Comparison of ENCODE assay signal across 8 mouse cellular contexts in genomic region chr5:34336775-34337450, GRCm38 (mm10). TPM values are rescaled to one million over a fixed set of nuclear protein-coding genes. Genes with fewer than 3 reads are reported as not detected.
DNase-seq lines count a peak whose midpoint lies in the region; ATAC-seq and TF ChIP-seq lines count a peak whose summit lies in the region.

No protein-coding gene starts in this region.

- 0% methylated on average over 37 of the region's 42 CpGs for WGBS in hindbrain, embryonic 16.5 days
- WGBS in limb, embryonic 11.5 days, result under 1% methylated on average over 42 of the region's 42 CpGs
- WGBS in midbrain, embryonic 11.5 days, result under 1% methylated on average over 42 of the region's 42 CpGs

- peak; percentile 46 for ATAC-seq in Patski
- no peak for ATAC-seq in hindbrain, embryonic 16.5 days
- peak; percentile 32; the same call in 1 of the 2 replicates for ATAC-seq in limb, embryonic 11.5 days (ENCODE audit: insufficient number of reproducible peaks, low FRiP score, low TSS enrichment, low read depth)
- ATAC-seq in midbrain, embryonic 11.5 days (ENCODE audit: low FRiP score), result peak; percentile 56

- no peak for DNase-seq in Patski (ENCODE audit: low read depth, low spot score)
- DNase-seq in c-Kit-positive CD71-positive TER-119-positive erythroid progenitor cells, embryonic 14.5 days (ENCODE audit: low spot score), result peak; percentile 70
- peak; percentile 68 for DNase-seq in forelimb bud, embryonic 11.5 days (ENCODE audit: low read depth, low spot score)
- peak; percentile 79 for DNase-seq in limb, embryonic 11.5 days (ENCODE audit: low spot score)
- DNase-seq in midbrain, embryonic 11.5 days (ENCODE audit: low spot score, missing footprints), result peak; percentile 96
- DNase-seq in skeletal muscle tissue, adult 2 months (ENCODE audit: low read depth, low spot score), result peak; percentile 12
- DNase-seq in yolk sac, embryonic 10.5 days (ENCODE audit: low spot score), result peak; percentile 73

- in situ Hi-C loops in Patski (cut with MboI; ENCODE audit: low pct_unique_long_range_greater_than_20kb), result no loop called here

- H3K4me3 ChIP-seq in hindbrain, embryonic 16.5 days (ENCODE audit: low read length), result peak overlapping the region; percentile 88
- peak overlapping the region; percentile 97 for H3K4me3 ChIP-seq in limb, embryonic 11.5 days (ENCODE audit: low read depth, low read length)
- peak overlapping the region; percentile 86 for H3K4me3 ChIP-seq in midbrain, embryonic 11.5 days (ENCODE audit: low read depth, low read length)

- no peaks in the 10 kb centered on the region for H3K27me3 ChIP-seq in Patski
- no peaks in the 10 kb centered on the region for H3K27me3 ChIP-seq in hindbrain, embryonic 16.5 days (replicated peaks; ENCODE audit: control insufficient read depth, insufficient read depth, low read length)
- no peaks in the 10 kb centered on the region for H3K27me3 ChIP-seq in limb, embryonic 11.5 days (ENCODE audit: control insufficient read depth, insufficient read depth, low read length)
- no peaks in the 10 kb centered on the region for H3K27me3 ChIP-seq in midbrain, embryonic 11.5 days (ENCODE audit: control insufficient read depth, insufficient read depth, low read length)

- H3K36me3 ChIP-seq in hindbrain, embryonic 16.5 days (ENCODE audit: control insufficient read depth, insufficient read depth, low read length), result no peaks in the 10 kb centered on the region
- H3K36me3 ChIP-seq in limb, embryonic 11.5 days (ENCODE audit: control insufficient read depth, insufficient read depth, low read length), result no peaks in the 10 kb centered on the region
- H3K36me3 ChIP-seq in midbrain, embryonic 11.5 days (ENCODE audit: control insufficient read depth, insufficient read depth, low read length), result no peaks in the 10 kb centered on the region

- POLR2A ChIA-PET in Patski (lab: Charles Lee), result interaction anchor here (0.6 to 1.8 kb wide), 2 partner anchors 11 to 12 kb away, joined by 3 to 4 read pairs; no protein-coding TSS in a partner anchor

- peak overlapping the region; percentile 95 for H3K27ac ChIP-seq in hindbrain, embryonic 16.5 days (ENCODE audit: low read depth, low read length)
- peak overlapping the region; percentile 93 for H3K27ac ChIP-seq in limb, embryonic 11.5 days (replicated peaks; ENCODE audit: low read depth, low read length)
- peak overlapping the region; percentile 87 for H3K27ac ChIP-seq in midbrain, embryonic 11.5 days (ENCODE audit: low read depth, low read length)

- no peak for TF ChIP-seq CTCF in Patski (IDR thresholded peaks at IDR 0.05)

- CTCF ChIA-PET in Patski (lab: Charles Lee), result interaction anchor here (0.7 kb wide), 1 partner anchor 55 kb away, joined by 3 read pairs; no protein-coding TSS in a partner anchor

- peaks cover 19% of the 10 kb centered on the region for H3K4me1 ChIP-seq in hindbrain, embryonic 16.5 days (ENCODE audit: control insufficient read depth, insufficient read depth, low read depth, low read length)
- 0 out of 2 replicates have a peak, but pooled peaks cover 7% of the 10 kb centered on the region for H3K4me1 ChIP-seq in limb, embryonic 11.5 days (ENCODE audit: control insufficient read depth, insufficient read depth, low read length)
- peaks cover 14% of the 10 kb centered on the region for H3K4me1 ChIP-seq in midbrain, embryonic 11.5 days (ENCODE audit: control insufficient read depth, insufficient read depth, low read length)

- H3K9ac ChIP-seq in hindbrain, embryonic 16.5 days (ENCODE audit: low read depth, low read length), result peak overlapping the region; percentile 95
- peak overlapping the region; percentile 99 for H3K9ac ChIP-seq in limb, embryonic 11.5 days (ENCODE audit: low read length)
- peak overlapping the region; percentile 94 for H3K9ac ChIP-seq in midbrain, embryonic 11.5 days (ENCODE audit: low read length)

- peak overlapping the region; percentile 97 for H3K4me2 ChIP-seq in hindbrain, embryonic 16.5 days (ENCODE audit: low read length)
- H3K4me2 ChIP-seq in limb, embryonic 11.5 days (ENCODE audit: low read depth, severe bottlenecking), result peak overlapping the region; percentile 81
- H3K4me2 ChIP-seq in midbrain, embryonic 11.5 days, result peak overlapping the region; percentile 95

- H3K9me3 ChIP-seq in hindbrain, embryonic 16.5 days (ENCODE audit: control insufficient read depth, low read length), result no peaks in the 10 kb centered on the region
- H3K9me3 ChIP-seq in limb, embryonic 11.5 days (ENCODE audit: control insufficient read depth, low read length), result no peaks in the 10 kb centered on the region
- no peaks in the 10 kb centered on the region for H3K9me3 ChIP-seq in midbrain, embryonic 11.5 days (ENCODE audit: control insufficient read depth, low read length)

RNA-seq across cellular contexts. Expression of gene Rnf4, which starts 0.8 kb away (rescaled TPM):
- 128 TPM for polyA plus RNA-seq in Patski (2021)
- polyA plus RNA-seq in hindbrain, embryonic 16.5 days (2015; fragmentation: Nextera tagmentation; extraction: Ambion mirVana), result 132 and 139 TPM in 2 replicates
- 187 and 206 TPM in 2 replicates for polyA plus RNA-seq in limb, embryonic 11.5 days (2014; fragmentation: Nextera tagmentation; extraction: Ambion mirVana)
- 190 and 205 TPM in 2 replicates for polyA plus RNA-seq in midbrain, embryonic 11.5 days (2014; fragmentation: Nextera tagmentation; extraction: Ambion mirVana)

RNA-seq across cellular contexts. Expression of gene Fam193a, which starts 32.8 kb away (rescaled TPM):
- 35.7 TPM for polyA plus RNA-seq in Patski (2021)
- polyA plus RNA-seq in hindbrain, embryonic 16.5 days (2015; fragmentation: Nextera tagmentation; extraction: Ambion mirVana), result 13.4 and 14.8 TPM in 2 replicates
- polyA plus RNA-seq in limb, embryonic 11.5 days (2014; fragmentation: Nextera tagmentation; extraction: Ambion mirVana), result 15.3 and 16.5 TPM in 2 replicates
- 14.4 and 15.3 TPM in 2 replicates for polyA plus RNA-seq in midbrain, embryonic 11.5 days (2014; fragmentation: Nextera tagmentation; extraction: Ambion mirVana)

RNA-seq across cellular contexts. Expression of gene Cfap99, which starts 48.5 kb away (rescaled TPM):
- not detected for polyA plus RNA-seq in Patski (2021)
- polyA plus RNA-seq in hindbrain, embryonic 16.5 days (2015; fragmentation: Nextera tagmentation; extraction: Ambion mirVana), result 0.19 TPM in 1 of 2 replicates, not detected in the other
- not detected in 2 replicates for polyA plus RNA-seq in limb, embryonic 11.5 days (2014; fragmentation: Nextera tagmentation; extraction: Ambion mirVana)
- 0.16 TPM in 1 of 2 replicates, not detected in the other for polyA plus RNA-seq in midbrain, embryonic 11.5 days (2014; fragmentation: Nextera tagmentation; extraction: Ambion mirVana)

RNA-seq across cellular contexts. Expression of gene Zfyve28, which starts 48.7 kb away (rescaled TPM):
- 1.6 TPM for polyA plus RNA-seq in Patski (2021)
- 4.6 and 5.2 TPM in 2 replicates for polyA plus RNA-seq in hindbrain, embryonic 16.5 days (2015; fragmentation: Nextera tagmentation; extraction: Ambion mirVana)
- 0.37 and 0.61 TPM in 2 replicates for polyA plus RNA-seq in limb, embryonic 11.5 days (2014; fragmentation: Nextera tagmentation; extraction: Ambion mirVana)
- polyA plus RNA-seq in midbrain, embryonic 11.5 days (2014; fragmentation: Nextera tagmentation; extraction: Ambion mirVana), result 0.75 and 1.0 TPM in 2 replicates
